Mouse (Mus musculus) fibroblast of lung, adult 2 months (primary cell): ENCODE measurements around the gene Sp6.
A peak's percentile ranks its signal among the peaks of the same experiment; 100 is the strongest.

Experiments used
- DNase-seq: peaks from one replicate; pipeline ENCODE4 v3.0.0-alpha.2; 2011; ENCODE audit warnings: low read depth

Sp6 gene

GRCm38 (mm10) chr11:96982355-96982754, 30.8 kb upstream of the Sp6 start:
- no peak for DNase-seq

GRCm38 (mm10) chr11:96982859-96983258, 30.3 kb upstream of the Sp6 start, which contains the start of gene Sp2:
Gene Sp2 (minus strand): TSS chr11:96982959.
- DNase-seq = no peak

- DNase-seq = no peak
These were observed 28.3 kb upstream of the Sp6 start for GRCm38 (mm10) chr11:96984903-96985302.

GRCm38 (mm10) chr11:96986463-96986862, 26.7 kb upstream of the Sp6 start:
- no peak for DNase-seq

GRCm38 (mm10) chr11:96987873-96988655, 25.1 kb upstream of the Sp6 start:
- DNase-seq = no peak

GRCm38 (mm10) chr11:96991501-96991900, 21.7 kb upstream of the Sp6 start:
- DNase-seq = no peak

- no peak for DNase-seq
These were observed 20.4 kb upstream of the Sp6 start for GRCm38 (mm10) chr11:96992722-96993311.

- DNase-seq = no peak
These were observed 18.2 kb upstream of the Sp6 start for GRCm38 (mm10) chr11:96995031-96995430.

- no peak for DNase-seq
These were observed 17.1 kb upstream of the Sp6 start for GRCm38 (mm10) chr11:96995836-96996772.

- DNase-seq = no peak
These were observed 16.3 kb upstream of the Sp6 start for GRCm38 (mm10) chr11:96996773-96997379.

- no peak for DNase-seq
These were observed 15.7 kb upstream of the Sp6 start for GRCm38 (mm10) chr11:96997380-96997956.

GRCm38 (mm10) chr11:97003170-97003569, 10.0 kb upstream of the Sp6 start:
- DNase-seq = no peak

- DNase-seq = peak; percentile 56
These were observed 6.0 kb upstream of the Sp6 start for GRCm38 (mm10) chr11:97007093-97007794.

- DNase-seq = no peak
These were observed 3.9 kb upstream of the Sp6 start for GRCm38 (mm10) chr11:97009198-97009790.

- DNase-seq = no peak
These were observed 4.7 kb downstream of the Sp6 start for GRCm38 (mm10) chr11:97017696-97018582.

- DNase-seq = no peak
These were observed 5.6 kb downstream of the Sp6 start for GRCm38 (mm10) chr11:97018583-97019344.

GRCm38 (mm10) chr11:97019345-97019708, 6.1 kb downstream of the Sp6 start:
- DNase-seq = no peak

- no peak for DNase-seq
These were observed 8.0 kb downstream of the Sp6 start for GRCm38 (mm10) chr11:97021121-97021765.
